Mouse (Mus musculus) embryonic fibroblast, embryonic 13.5 days (primary cell): Measurements from ENCODE around the gene Olfr320. TPM values are rescaled to one million over a fixed set of nuclear protein-coding genes. Genes with fewer than 3 reads are reported as not detected.
"Not testable (repeated sequence)": the region's sequence is repeated elsewhere in the genome, so short reads cannot be mapped to it uniquely, and the experiment has no call there.

Source experiments
- H3K27ac ChIP-seq: 2 replicates; pipeline ENCODE4 v1.5.1; 2012; ENCODE audit warnings: low read length, control low read depth, inconsistent platforms; ENCODE audit not compliant: insufficient read depth
- H3K4me1 ChIP-seq: 2 replicates; pipeline ENCODE4 v1.6.1; 2011; ENCODE audit warnings: low read length; ENCODE audit not compliant: control insufficient read depth, insufficient read depth
- H3K4me3 ChIP-seq: 2 replicates; pipeline ENCODE4 v1.5.1; 2011; ENCODE audit warnings: mild to moderate bottlenecking, control low read depth, low read length; ENCODE audit not compliant: insufficient read depth
- CTCF ChIP-seq: IDR thresholded peaks from 2 replicates; pipeline ENCODE4 v1.5.1; 2011; ENCODE audit warnings: mild to moderate bottlenecking, control low read depth, low read length, moderate library complexity, borderline replicate concordance; ENCODE audit not compliant: insufficient read depth
- POLR2A ChIP-seq: IDR thresholded peaks from 2 replicates; pipeline ENCODE4 v1.6.1; 2011; ENCODE audit warnings: low read depth, mild to moderate bottlenecking, control low read depth, low read length, moderate library complexity
- polyA plus RNA-seq: library from polyadenylated mRNA; stranded (reverse); fragments of >200 nt; gene quantifications from 2 replicates; pipeline ENCODE4 v1.2.4, GENCODE M21; 2011; ENCODE audit warnings: low read depth; ENCODE audit not compliant: missing spikeins, insufficient read length

Gene Olfr320
- polyA plus RNA-seq, 1 experiment = not detected

DNA sequence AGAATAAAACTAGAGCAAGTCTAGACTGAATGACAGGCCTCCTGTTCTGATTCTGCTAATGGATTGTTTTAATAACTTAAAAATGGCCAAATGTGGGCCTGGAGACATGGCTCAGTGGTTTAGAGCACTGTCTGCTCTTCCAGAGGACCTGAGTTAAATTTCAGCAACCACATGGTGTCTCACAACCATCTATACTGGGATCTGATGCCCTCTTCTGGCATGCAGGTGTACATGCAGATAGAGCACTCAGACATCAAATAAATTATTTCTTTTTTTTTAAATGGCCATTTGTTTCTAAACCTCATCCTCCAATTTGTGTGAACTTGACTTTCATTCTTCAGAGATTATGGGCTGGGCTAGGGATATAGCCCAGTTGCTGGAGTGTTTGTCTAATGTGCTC is 11.6 kb upstream of the Olfr320 start:
- TF ChIP-seq CTCF = no peak
- TF ChIP-seq POLR2A = no peak
- Histone ChIP-seq H3K4me1 (no peaks in the 10 kb centered on the region), H3K4me3 (no peak overlapping the region), H3K27ac (no peak overlapping the region)

DNA sequence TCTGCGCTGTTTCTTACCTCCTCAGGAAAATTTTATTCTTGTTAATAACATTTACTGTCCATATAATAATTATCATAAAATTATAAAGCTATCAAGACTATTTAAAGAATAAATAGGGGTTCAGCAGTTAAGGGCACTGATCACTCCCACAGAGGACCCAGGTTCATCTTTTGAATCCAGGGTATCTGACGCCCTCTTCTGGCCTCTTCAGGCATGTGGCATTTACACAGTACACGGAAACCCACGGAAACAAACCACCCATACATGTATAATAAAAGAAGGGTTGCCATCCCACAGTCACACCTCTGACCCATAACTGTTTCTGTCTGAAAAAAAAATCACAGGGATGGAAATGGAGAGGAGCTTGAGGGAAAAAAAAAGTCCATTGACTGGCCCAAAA is 9.1 kb upstream of the Olfr320 start:
- no peaks in the 10 kb centered on the region for H3K4me1 ChIP-seq
- TF ChIP-seq CTCF (no peak), POLR2A (no peak)
- H3K27ac ChIP-seq = no peak overlapping the region
- H3K4me3 ChIP-seq = no peak overlapping the region

DNA sequence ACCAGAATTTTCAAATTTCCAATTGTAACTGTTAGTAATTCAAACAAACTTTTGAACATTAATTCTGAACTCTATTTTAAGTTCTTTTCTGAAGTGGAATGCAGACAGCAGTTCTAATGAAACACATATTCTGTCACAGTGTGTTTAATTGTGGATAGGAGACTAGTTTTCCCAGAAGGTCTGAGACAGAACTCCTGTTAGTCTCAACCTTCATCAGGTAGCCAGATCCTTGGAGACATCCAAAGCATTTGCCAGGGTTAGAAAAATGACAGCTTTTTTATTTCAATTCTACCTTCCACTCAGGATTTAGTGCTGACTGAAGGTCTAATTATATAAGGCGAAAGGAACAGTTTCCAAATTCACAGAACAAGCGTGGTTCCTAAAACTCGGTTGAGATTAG is 18.0 kb downstream of the Olfr320 start, which contains the start of gene Olfr319:
Gene Olfr319 (plus strand): TSS at position 301 of the 400 bp plus-strand sequence.
- H3K4me1 ChIP-seq = no peaks in the 10 kb centered on the region
- no peak within 1 kb of the TSS for H3K4me3 ChIP-seq
- TF ChIP-seq POLR2A (no peak), CTCF (no peak)
- H3K27ac ChIP-seq = no peak within 1 kb of the TSS

DNA sequence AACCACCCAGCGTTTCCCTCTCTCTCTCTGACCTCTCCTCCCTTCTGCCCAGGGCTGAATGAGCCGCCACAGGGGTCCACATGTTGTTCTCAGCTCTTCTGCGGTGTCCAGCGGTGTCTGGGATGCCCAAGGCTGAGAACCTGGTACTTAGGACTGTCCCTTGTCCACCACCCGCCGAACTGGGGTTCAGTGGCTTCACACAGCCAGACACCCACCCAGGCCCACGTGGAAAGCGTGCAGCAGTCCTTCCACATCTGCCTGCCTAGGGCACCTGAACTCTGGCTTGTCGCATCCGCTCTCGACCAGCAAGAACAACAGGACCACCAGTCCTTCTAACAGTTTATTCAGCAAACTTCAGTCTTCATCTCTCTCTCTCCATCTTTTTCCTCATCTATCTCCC is 28.2 kb downstream of the Olfr320 start:
- Histone ChIP-seq H3K27ac (no peak overlapping the region), H3K4me3 (no peak overlapping the region), H3K4me1 (no peaks in the 10 kb centered on the region)
- TF ChIP-seq CTCF = no peak
- no peak for TF ChIP-seq POLR2A

DNA sequence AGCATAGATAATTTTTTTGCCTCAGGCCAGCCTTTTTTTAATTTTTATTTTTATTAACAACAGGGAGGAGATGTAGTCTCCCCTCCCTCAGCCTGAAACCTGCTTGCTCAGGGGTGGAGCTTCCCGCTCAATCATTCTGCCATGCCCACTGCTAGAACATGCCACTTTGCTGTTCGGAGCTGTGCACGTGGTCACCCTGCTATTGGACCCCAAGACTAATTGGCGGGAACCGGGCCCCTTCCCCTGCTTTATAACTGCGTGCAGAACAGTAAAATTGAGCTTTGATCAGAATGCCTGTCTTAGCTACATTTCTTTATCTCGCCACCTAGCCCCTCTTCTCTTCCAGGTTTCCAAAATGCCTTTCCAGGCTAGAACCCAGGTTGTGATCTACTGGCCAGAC is 36.8 kb downstream of the Olfr320 start:
- not testable (repeated sequence) for H3K4me1 ChIP-seq, H3K4me3 ChIP-seq, H3K27ac ChIP-seq

DNA sequence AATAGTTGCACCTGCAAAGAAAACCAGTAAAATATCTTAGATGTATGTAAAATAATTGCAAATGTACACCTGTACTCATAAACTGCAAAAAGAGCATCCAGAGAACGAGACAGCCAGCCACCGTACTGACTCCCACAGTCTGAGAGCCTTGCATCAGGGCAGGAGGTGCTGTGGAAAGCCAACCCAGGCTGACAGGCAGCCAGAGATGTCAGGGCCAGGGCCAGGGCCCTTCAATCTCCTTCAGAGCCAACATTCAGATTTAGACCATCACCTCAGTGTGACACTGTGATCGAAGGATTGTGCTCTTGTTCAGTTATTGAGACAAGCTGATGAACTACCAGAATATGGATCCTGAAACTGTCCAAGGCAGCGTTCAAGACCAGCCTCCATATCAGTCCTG is 38.8 kb downstream of the Olfr320 start:
- Histone ChIP-seq H3K4me1 (no peaks in the 10 kb centered on the region), H3K4me3 (no peak overlapping the region), H3K27ac (no peak overlapping the region)
- TF ChIP-seq CTCF = no peak
- TF ChIP-seq POLR2A = no peak

DNA sequence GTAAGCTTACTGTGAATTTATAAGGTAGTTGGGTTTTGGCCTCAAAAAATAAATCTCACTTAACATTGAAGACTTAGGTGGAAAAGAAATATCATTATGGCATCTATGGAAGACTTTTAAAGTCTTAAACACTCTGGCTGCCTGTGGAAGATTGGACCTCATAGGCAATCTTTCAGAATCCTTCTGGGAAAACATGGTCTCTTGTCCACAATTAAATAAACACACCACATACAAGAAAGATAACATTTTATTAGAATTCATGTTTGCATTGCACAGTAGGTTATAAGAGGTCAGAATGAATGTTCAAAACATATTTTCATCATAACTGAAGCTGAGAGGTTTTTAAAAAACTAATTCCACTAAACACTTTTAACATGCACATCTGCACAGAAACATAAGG is 43.0 kb downstream of the Olfr320 start, which contains the start of gene Olfr318:
Gene Olfr318 (minus strand): TSS at position 101 of the 400 bp plus-strand sequence.
- H3K4me3 ChIP-seq = no peak within 1 kb of the TSS
- H3K27ac ChIP-seq = no peak within 1 kb of the TSS
- TF ChIP-seq CTCF = no peak
- TF ChIP-seq POLR2A = no peak
- no peaks in the 10 kb centered on the region for H3K4me1 ChIP-seq

DNA sequence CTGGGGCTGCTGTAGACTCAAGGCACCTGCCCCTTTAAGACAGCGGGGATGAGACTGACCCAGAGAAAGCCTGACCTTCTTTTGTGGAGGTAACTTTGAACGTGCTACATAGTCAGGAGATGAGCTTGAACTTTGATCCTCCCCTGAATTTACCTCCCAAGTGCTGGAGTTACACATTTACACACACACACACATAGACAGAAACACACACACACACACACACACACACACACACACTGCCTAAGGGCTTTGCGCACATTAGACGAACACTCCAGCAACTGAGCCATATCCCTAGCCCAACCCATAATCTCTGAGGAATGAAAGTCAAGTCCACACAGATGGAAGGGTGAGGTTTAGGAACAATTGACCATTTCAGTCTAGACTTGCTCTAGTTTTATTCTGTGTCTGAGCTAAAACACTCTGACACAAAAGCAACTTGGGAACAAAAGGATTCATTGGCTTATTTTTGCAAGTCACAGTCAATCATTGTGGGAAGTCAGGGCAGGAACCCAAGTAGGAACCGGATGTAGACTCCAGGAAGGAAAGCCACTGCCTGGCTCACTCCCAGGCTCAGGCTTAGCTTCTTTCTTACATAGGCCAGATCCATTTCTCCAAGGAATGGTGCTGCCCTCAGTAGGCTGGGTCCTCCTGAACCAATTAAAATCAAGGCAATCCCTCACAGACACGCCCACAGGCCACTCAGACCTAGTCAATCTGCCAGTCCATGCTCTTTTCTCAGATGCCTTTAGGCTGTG is 47.2 kb downstream of the Olfr320 start:
- not testable (repeated sequence) for H3K4me3 ChIP-seq, H3K4me1 ChIP-seq, H3K27ac ChIP-seq

DNA sequence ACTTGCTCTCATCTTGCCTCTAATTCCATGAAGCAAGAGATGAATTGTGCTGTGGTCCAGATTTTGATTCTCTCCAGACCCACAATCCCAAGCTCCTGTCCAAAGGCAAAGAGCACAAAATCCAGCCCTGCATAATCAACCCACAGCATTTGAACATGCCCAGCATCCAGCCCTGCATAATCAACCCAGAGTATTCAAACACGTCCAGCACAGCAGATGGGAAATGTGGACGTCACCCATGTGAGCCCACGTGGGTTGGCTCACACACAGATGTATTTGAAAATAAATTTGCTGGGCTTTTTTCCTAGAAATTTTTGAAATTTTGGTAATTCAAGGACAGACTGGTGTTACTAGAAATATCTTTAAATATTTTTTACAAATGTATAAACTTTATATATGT is 52.5 kb downstream of the Olfr320 start:
- Histone ChIP-seq H3K4me1 (no peaks in the 10 kb centered on the region), H3K4me3 (no peak overlapping the region), H3K27ac (no peak overlapping the region)
- TF ChIP-seq POLR2A (no peak), CTCF (no peak)

Other genes starting within 250 kb of the Olfr320 start
- not detected in 2 replicates for gene Gm12253, start 248.5 kb upstream of the Olfr320 start, polyA plus RNA-seq
- not detected in 2 replicates for gene Lypd9, start 228.2 kb upstream of the Olfr320 start, polyA plus RNA-seq
- gene Olfr30, start 218.8 kb upstream of the Olfr320 start, polyA plus RNA-seq = not detected in 2 replicates
- gene Olfr332, start 188.5 kb upstream of the Olfr320 start, polyA plus RNA-seq = not detected in 2 replicates
- gene Olfr331, start 178.5 kb upstream of the Olfr320 start, polyA plus RNA-seq = not detected in 2 replicates
- gene Olfr330, start 146.3 kb upstream of the Olfr320 start, polyA plus RNA-seq = not detected in 2 replicates
- gene Olfr329-ps, start 134.7 kb upstream of the Olfr320 start, polyA plus RNA-seq = not detected in 2 replicates
- not detected in 2 replicates for gene Olfr328, start 125.5 kb upstream of the Olfr320 start, polyA plus RNA-seq
- not detected in 2 replicates for gene Olfr224, start 110.5 kb upstream of the Olfr320 start, polyA plus RNA-seq
- gene Olfr325, start 103.4 kb upstream of the Olfr320 start, polyA plus RNA-seq = not detected in 2 replicates
- gene Olfr324, start 86.0 kb upstream of the Olfr320 start, polyA plus RNA-seq = not detected in 2 replicates
- gene 2210407C18Rik, start 65.0 kb upstream of the Olfr320 start, polyA plus RNA-seq = not detected in 2 replicates
- not detected in 2 replicates for gene Olfr323, start 50.6 kb upstream of the Olfr320 start, polyA plus RNA-seq
- gene Trim58, start 40.6 kb upstream of the Olfr320 start, polyA plus RNA-seq = not detected in 2 replicates
- gene Olfr322, start 22.3 kb upstream of the Olfr320 start, polyA plus RNA-seq = not detected in 2 replicates
- not detected in 2 replicates for gene Olfr319, start 18.1 kb downstream of the Olfr320 start, polyA plus RNA-seq
- gene Olfr318, start 42.9 kb downstream of the Olfr320 start, polyA plus RNA-seq = not detected in 2 replicates
- gene Olfr317, start 58.1 kb downstream of the Olfr320 start, polyA plus RNA-seq = not detected in 2 replicates
- gene Olfr316, start 71.6 kb downstream of the Olfr320 start, polyA plus RNA-seq = not detected in 2 replicates
- not detected in 2 replicates for gene Olfr315, start 92.1 kb downstream of the Olfr320 start, polyA plus RNA-seq
- not detected in 2 replicates for gene Olfr314, start 101.9 kb downstream of the Olfr320 start, polyA plus RNA-seq
- gene Fam183b, start 120.9 kb downstream of the Olfr320 start, polyA plus RNA-seq = not detected in 2 replicates
- not detected in 2 replicates for gene Olfr313, start 133.9 kb downstream of the Olfr320 start, polyA plus RNA-seq
- not detected in 2 replicates for gene Olfr312, start 148.1 kb downstream of the Olfr320 start, polyA plus RNA-seq
- not detected in 2 replicates for gene Olfr311, start 158.2 kb downstream of the Olfr320 start, polyA plus RNA-seq
- gene Gm12258, start 166.1 kb downstream of the Olfr320 start, polyA plus RNA-seq = 5.4 and 6.8 TPM in 2 replicates
- 6.6 TPM in 2 replicates for gene 2810021J22Rik, start 186.1 kb downstream of the Olfr320 start, polyA plus RNA-seq
- gene Zfp39, start 223.1 kb downstream of the Olfr320 start, polyA plus RNA-seq = 4.1 and 6.2 TPM in 2 replicates
- not detected in 2 replicates for gene Btnl10, start 236.8 kb downstream of the Olfr320 start, polyA plus RNA-seq